Mouse (Mus musculus) cerebellum, adult 9-11 months (tissue): ENCODE measurements around the gene Myt1l.

Experiments used
- DNase-seq: peaks from one replicate; pipeline ENCODE4 v3.0.0; 2022

Gene Myt1l

GRCm38 (mm10) chr12:29830571-29830970 is 302.4 kb downstream of the Myt1l start:
- DNase-seq: no peak

- DNase-seq: no peak
These were observed 303.2 kb downstream of the Myt1l start for GRCm38 (mm10) chr12:29831356-29831755.

GRCm38 (mm10) chr12:29837301-29837791 is 309.2 kb downstream of the Myt1l start:
- DNase-seq: peak; percentile 60

GRCm38 (mm10) chr12:29838421-29838820 is 310.2 kb downstream of the Myt1l start:
- no peak for DNase-seq

- DNase-seq: peak; percentile 56
These were observed 321.8 kb downstream of the Myt1l start for GRCm38 (mm10) chr12:29849936-29850335.

GRCm38 (mm10) chr12:29854151-29854585 is 326.0 kb downstream of the Myt1l start:
- no peak for DNase-seq

- no peak for DNase-seq
These were observed 326.8 kb downstream of the Myt1l start for GRCm38 (mm10) chr12:29855007-29855406.

- peak; percentile 59 for DNase-seq
These were observed 332.8 kb downstream of the Myt1l start for GRCm38 (mm10) chr12:29860986-29861385.

GRCm38 (mm10) chr12:29868295-29868694 is 340.1 kb downstream of the Myt1l start:
- no peak for DNase-seq

- peak; percentile 56 for DNase-seq
These were observed 340.6 kb downstream of the Myt1l start for GRCm38 (mm10) chr12:29868781-29869180.

- DNase-seq: peak; percentile 95
These were observed 344.1 kb downstream of the Myt1l start for GRCm38 (mm10) chr12:29872156-29872815.

GRCm38 (mm10) chr12:29873281-29873772 is 345.1 kb downstream of the Myt1l start:
- DNase-seq: no peak

- DNase-seq: peak; percentile 84
These were observed 349.8 kb downstream of the Myt1l start for GRCm38 (mm10) chr12:29877977-29878376.

GRCm38 (mm10) chr12:29882871-29883617 is 354.9 kb downstream of the Myt1l start:
- DNase-seq: peak; percentile 94

GRCm38 (mm10) chr12:29884376-29884775 is 356.2 kb downstream of the Myt1l start:
- DNase-seq: peak; percentile 82

GRCm38 (mm10) chr12:29894669-29895068 is 366.5 kb downstream of the Myt1l start:
- DNase-seq: peak; percentile 59

GRCm38 (mm10) chr12:29897533-29898085 is 369.4 kb downstream of the Myt1l start:
- DNase-seq: no peak

GRCm38 (mm10) chr12:29904101-29904874 is 376.1 kb downstream of the Myt1l start:
- DNase-seq: peak; percentile 66

- no peak for DNase-seq
These were observed 378.9 kb downstream of the Myt1l start for GRCm38 (mm10) chr12:29907056-29907455.

- DNase-seq: no peak
These were observed 388.0 kb downstream of the Myt1l start for GRCm38 (mm10) chr12:29916139-29916538.

- DNase-seq: peak; percentile 33
These were observed 388.6 kb downstream of the Myt1l start for GRCm38 (mm10) chr12:29916807-29917206.

- no peak for DNase-seq
These were observed 392.1 kb downstream of the Myt1l start for GRCm38 (mm10) chr12:29920298-29920697.

- DNase-seq: no peak
These were observed 393.3 kb downstream of the Myt1l start for GRCm38 (mm10) chr12:29921481-29921880.
